Mouse (Mus musculus) embryonic facial prominence, embryonic 13.5 days (tissue): Measurements from ENCODE around the gene Tpte. TPM values are rescaled to one million over a fixed set of nuclear protein-coding genes. Genes with fewer than 3 reads are reported as not detected.

Experiments used
- ATAC-seq: fragments of 200-750 bp; cut with Nextera tagmentation; 2 replicates; pipeline ENCODE4 v1.8.0; 2017; ENCODE audit warnings: low read depth; ENCODE audit not compliant: insufficient number of reproducible peaks, insufficient read depth, low FRiP score, low TSS enrichment
- H3K27ac ChIP-seq: fragments of 300-500 bp; sonication (generic); 2 replicates; pipeline ENCODE4 v1.5.1; 2015; ENCODE audit warnings: moderate library complexity, mild to moderate bottlenecking, inconsistent platforms
- H3K27me3 ChIP-seq: fragments of 300-500 bp; sonication (generic); 2 replicates; pipeline ENCODE4 v1.6.1; 2015; ENCODE audit warnings: mild to moderate bottlenecking, inconsistent platforms
- H3K36me3 ChIP-seq: fragments of 300-500 bp; sonication (generic); 2 replicates; pipeline ENCODE4 v1.6.1; 2015; ENCODE audit warnings: mild to moderate bottlenecking, inconsistent platforms
- H3K4me1 ChIP-seq: fragments of 300-500 bp; sonication (generic); 2 replicates; pipeline ENCODE4 v1.6.1; 2015; ENCODE audit warnings: inconsistent platforms
- H3K4me2 ChIP-seq: fragments of 300-500 bp; sonication (generic); 2 replicates; pipeline ENCODE4 v1.6.1; 2015; ENCODE audit warnings: moderate library complexity, mild to moderate bottlenecking, inconsistent platforms
- H3K4me3 ChIP-seq: fragments of 300-500 bp; sonication (generic); 2 replicates; pipeline ENCODE4 v1.5.1; 2015; ENCODE audit warnings: mild to moderate bottlenecking, inconsistent platforms
- H3K9ac ChIP-seq: fragments of 300-500 bp; sonication (generic); 2 replicates; pipeline ENCODE4 v1.6.1; 2015; ENCODE audit warnings: mild to moderate bottlenecking, inconsistent platforms
- H3K9me3 ChIP-seq: fragments of 300-500 bp; sonication (generic); 2 replicates; pipeline ENCODE4 v1.6.1; 2016; ENCODE audit warnings: inconsistent platforms
- WGBS: fragments of 180-500 bp; shearing (Covaris S2); methylation state at CpG from one replicate; pipeline ENCODE4 v1.1.7; 2015; ENCODE audit warnings: mixed read lengths; 5-methylcytosine and 5-hydroxymethylcytosine counted together
- polyA plus RNA-seq: library from polyadenylated mRNA; unstranded; fragments of >200 nt; fragmentation: Nextera tagmentation; extraction: Ambion mirVana; gene quantifications from 2 replicates; pipeline ENCODE4 v1.2.1, GENCODE M21; 2015

Tpte gene
- polyA plus RNA-seq, 1 experiment from 2014 or later: not detected

DNA sequence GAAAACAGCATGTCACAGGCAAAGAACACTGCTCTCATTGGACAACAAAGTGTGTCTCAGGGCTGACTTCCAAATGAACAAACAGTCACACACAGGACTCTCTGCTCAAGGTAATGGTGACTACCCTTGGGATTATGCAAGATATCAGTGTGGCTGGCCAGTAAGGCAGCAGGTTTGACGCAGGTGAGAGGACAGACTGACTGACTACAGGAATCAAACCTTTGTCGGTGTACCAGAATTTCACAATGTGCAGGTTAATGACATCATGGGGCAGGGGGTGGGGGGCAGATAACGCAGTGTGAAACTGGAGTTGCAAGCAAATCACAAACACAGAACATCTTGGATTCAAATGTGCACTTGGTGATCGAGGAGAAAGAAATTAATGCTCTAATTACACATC lies 117.4 kb downstream of the Tpte start:
- H3K9me3 ChIP-seq: no peaks in the 10 kb centered on the region
- no peak overlapping the region for H3K9ac ChIP-seq
- H3K4me3 ChIP-seq: no peak overlapping the region
- H3K36me3 ChIP-seq: no peaks in the 10 kb centered on the region
- H3K27me3 ChIP-seq: no peaks in the 10 kb centered on the region
- 83% methylated on average over 4 of the region's 4 CpGs for WGBS
- H3K4me2 ChIP-seq: no peak overlapping the region
- no peak overlapping the region for H3K27ac ChIP-seq
- ATAC-seq: no peak
- 0 out of 2 replicates have a peak, but pooled peaks cover 8% of the 10 kb centered on the region for H3K4me1 ChIP-seq

DNA sequence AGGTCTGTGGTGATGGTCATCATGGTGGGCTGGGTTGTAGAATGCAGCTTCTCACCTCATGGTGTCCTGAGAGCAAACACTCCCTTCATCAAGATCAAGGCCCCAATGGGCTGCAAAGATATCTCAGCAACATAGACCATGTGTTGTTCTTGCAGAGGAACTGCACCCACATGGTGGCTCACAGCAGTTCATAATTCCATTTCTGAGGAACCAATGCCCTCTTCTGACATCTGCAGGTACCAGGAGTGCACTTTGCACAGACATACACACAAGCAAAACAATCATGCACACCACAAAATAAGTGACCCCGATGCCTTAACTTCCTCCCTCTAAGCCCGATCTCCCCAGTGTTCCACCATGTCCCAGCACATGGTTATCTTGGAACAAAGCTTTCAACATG lies 120.0 kb downstream of the Tpte start:
- WGBS: 86% methylated on average over 2 of the region's 2 CpGs
- H3K9ac ChIP-seq: no peak overlapping the region
- no peak overlapping the region for H3K27ac ChIP-seq
- no peaks in the 10 kb centered on the region for H3K36me3 ChIP-seq
- H3K27me3 ChIP-seq: no peaks in the 10 kb centered on the region
- no peak overlapping the region for H3K4me2 ChIP-seq
- ATAC-seq: no peak
- H3K4me1 ChIP-seq: 0 out of 2 replicates have a peak, but pooled peaks cover 5% of the 10 kb centered on the region
- no peak overlapping the region for H3K4me3 ChIP-seq
- no peaks in the 10 kb centered on the region for H3K9me3 ChIP-seq

DNA sequence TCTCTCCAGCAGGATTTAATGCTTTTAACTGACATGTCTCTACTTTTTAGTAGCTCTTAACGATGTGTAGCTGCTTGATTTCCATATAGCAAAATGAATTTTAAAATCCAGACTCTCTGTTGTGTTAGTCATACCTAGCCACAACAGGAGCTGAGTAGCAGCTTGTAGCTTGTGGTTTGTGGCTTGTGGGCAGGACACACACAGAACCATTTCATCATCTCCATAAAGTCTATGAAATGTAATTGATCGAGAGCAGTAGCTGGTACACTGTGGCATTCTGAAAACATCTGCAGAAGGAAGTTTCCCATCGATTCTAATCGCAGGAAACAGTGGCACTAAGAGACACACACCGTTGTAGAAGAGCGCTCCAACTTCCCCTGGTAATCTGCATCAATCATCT lies 122.5 kb downstream of the Tpte start:
- no peak overlapping the region for H3K4me3 ChIP-seq
- H3K9me3 ChIP-seq: no peaks in the 10 kb centered on the region
- H3K36me3 ChIP-seq: no peaks in the 10 kb centered on the region
- H3K4me1 ChIP-seq: no peaks in the 10 kb centered on the region
- H3K27ac ChIP-seq: no peak overlapping the region
- H3K27me3 ChIP-seq: no peaks in the 10 kb centered on the region
- no peak for ATAC-seq
- 70% methylated on average over 6 of the region's 6 CpGs for WGBS
- H3K4me2 ChIP-seq: no peak overlapping the region
- no peak overlapping the region for H3K9ac ChIP-seq

- Histone ChIP-seq H3K27me3 (no peaks in the 10 kb centered on the region), H3K4me3 (peak overlapping the region; percentile 78), H3K4me1 (peaks cover 7% of the 10 kb centered on the region), H3K9me3 (no peaks in the 10 kb centered on the region), H3K27ac (0 out of 2 replicates have a peak overlapping the region, but pooled peaks have one; percentile 8), H3K9ac (peak overlapping the region; percentile 93), H3K36me3 (peaks cover 7% of the 10 kb centered on the region), H3K4me2 (peak overlapping the region; percentile 68)
- WGBS: 17% methylated on average over 16 of the region's 16 CpGs
- no peak for ATAC-seq
Observed at GRCm38 (mm10) chr8:22410688-22411281, 127.5 kb downstream of the Tpte start.

DNA sequence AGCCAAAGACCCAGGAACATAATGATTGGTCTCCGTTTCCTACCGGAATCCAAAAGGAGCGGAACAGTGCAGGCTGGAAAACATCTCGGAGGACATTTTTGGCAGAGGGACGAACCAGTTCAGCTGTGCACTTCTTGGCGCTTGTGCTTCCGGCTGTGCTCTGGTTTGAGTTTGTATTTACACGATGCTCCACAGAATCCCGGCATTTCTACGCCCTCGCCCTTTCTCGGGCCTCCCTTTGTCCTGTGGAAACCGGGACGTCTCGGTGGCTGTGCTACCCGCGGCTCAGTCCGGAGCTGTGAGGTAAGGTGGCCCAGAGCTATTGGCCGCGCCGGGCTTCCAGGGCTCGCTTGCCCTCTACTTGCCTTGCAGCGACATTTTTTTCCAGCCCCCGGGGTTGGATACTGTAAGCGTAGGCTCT lies 128.1 kb downstream of the Tpte start, which contains the start of gene Mrps31:
Gene Mrps31, plus strand, starts transcription at position 80 of the 421 bp plus-strand sequence.
- Histone ChIP-seq H3K9ac (peak within 1 kb of the TSS; percentile 93), H3K27ac (peak within 1 kb of the TSS; percentile 78), H3K9me3 (no peaks in the 10 kb centered on the region), H3K4me3 (peak within 1 kb of the TSS; percentile 78), H3K27me3 (no peaks in the 10 kb centered on the region), H3K4me2 (peak within 1 kb of the TSS; percentile 68), H3K36me3 (peaks cover 12% of the 10 kb centered on the region), H3K4me1 (peaks cover 7% of the 10 kb centered on the region)
- WGBS: 0% methylated on average over 25 of the region's 25 CpGs
- ATAC-seq: peak; percentile 81; the same call in 1 of the 2 replicates

DNA sequence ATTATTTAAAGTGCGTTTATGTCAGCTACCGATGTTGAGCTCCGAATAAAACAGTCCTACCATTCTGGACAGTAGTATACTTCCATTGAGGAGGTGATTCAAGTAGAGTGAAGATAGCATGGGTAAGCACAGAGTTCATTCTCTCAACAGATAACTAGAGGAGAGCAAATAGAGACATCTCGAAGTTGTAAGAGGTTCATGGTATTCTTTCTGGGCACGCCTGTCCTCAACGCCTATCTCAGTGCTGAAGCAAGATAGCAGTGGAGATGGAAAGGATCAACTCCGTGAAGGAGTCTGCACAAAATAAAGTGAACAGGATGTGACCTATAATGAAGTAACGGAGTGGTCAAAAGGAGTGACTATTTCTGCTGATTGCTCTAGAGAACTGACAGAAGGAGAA lies 128.7 kb downstream of the Tpte start:
- no peak for ATAC-seq
- Histone ChIP-seq H3K36me3 (peaks cover 18% of the 10 kb centered on the region), H3K4me1 (peaks cover 7% of the 10 kb centered on the region), H3K9ac (peak overlapping the region; percentile 93), H3K4me3 (peak overlapping the region; percentile 78), H3K27ac (no peak overlapping the region), H3K4me2 (peak overlapping the region; percentile 68), H3K27me3 (no peaks in the 10 kb centered on the region), H3K9me3 (no peaks in the 10 kb centered on the region)
- WGBS: 23% methylated on average over 8 of the region's 8 CpGs

Other genes starting within 250 kb of the Tpte start
- gene Atp7b, start 223.1 kb upstream of the Tpte start, polyA plus RNA-seq: 0.55 and 0.96 TPM in 2 replicates
- gene Alg11, start 222.7 kb upstream of the Tpte start, polyA plus RNA-seq: 39.1 and 40.8 TPM in 2 replicates
- 0.17 TPM in 1 of 2 replicates, not detected in the other for gene Nek5, start 158.4 kb upstream of the Tpte start, polyA plus RNA-seq
- gene Nek3, start 117.0 kb upstream of the Tpte start, polyA plus RNA-seq: 4.1 and 5.6 TPM in 2 replicates
- 50.0 and 53.2 TPM in 2 replicates for gene Ckap2, start 97.6 kb upstream of the Tpte start, polyA plus RNA-seq
- 37.4 and 37.9 TPM in 2 replicates for gene Vps36, start 90.6 kb upstream of the Tpte start, polyA plus RNA-seq
- gene Thsd1, start 56.1 kb upstream of the Tpte start, polyA plus RNA-seq: 9.8 and 10.2 TPM in 2 replicates
- gene Slc25a15, start 115.2 kb downstream of the Tpte start, polyA plus RNA-seq: 14.5 and 16.3 TPM in 2 replicates
- 39.3 and 40.3 TPM in 2 replicates for gene Mrps31, start 127.9 kb downstream of the Tpte start, polyA plus RNA-seq